Mouse (Mus musculus) right cerebral cortex, postnatal 10 days (tissue): ENCODE data around the gene Zfp771.
"Not testable (repeated sequence)": the region's sequence is repeated elsewhere in the genome, so short reads cannot be mapped to it uniquely, and the experiment has no call there.

Experiments used
- DNase-seq, 2 experiments: peaks; one replicate each; pipeline ENCODE4 v3.0.0; 2021; ENCODE audit warnings: low spot score in 2 of 2

The Zfp771 gene

DNA sequence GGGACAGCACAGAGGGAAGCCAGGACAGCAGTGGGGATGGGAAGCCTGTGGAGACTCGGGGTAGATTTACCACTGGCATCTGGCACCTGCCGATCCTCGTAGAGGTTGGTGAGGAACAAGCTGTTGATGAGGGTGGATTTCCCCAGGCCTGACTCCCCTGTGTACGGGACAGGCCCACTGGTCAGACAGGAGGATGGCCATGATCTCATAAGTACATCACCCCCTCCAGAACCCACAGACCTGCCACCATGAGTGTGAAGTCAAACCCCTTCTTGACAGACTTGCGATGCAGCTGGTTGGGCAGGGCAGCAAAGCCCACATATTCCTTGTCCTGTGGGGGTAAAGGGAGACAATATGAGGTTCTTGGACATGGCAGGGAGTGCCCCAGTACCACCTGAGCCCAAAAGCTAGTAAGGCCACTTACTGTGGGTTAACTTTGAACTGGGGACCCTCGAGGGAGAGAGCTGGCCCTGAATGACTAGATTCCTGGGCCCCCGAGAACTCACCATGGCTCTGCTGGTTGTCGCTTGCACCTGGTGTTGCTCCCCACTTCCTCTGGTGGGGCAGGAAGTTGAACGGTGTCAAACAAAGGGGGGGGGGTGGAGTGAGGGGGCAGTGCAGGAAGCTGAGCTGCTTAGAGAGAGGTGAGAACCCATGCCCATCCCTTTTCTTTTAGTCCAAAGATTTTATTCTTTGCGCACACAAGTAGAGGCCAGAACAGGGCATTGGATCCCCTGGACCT lies 26.0 kb upstream of the Zfp771 start:
- DNase-seq = no peak

DNA sequence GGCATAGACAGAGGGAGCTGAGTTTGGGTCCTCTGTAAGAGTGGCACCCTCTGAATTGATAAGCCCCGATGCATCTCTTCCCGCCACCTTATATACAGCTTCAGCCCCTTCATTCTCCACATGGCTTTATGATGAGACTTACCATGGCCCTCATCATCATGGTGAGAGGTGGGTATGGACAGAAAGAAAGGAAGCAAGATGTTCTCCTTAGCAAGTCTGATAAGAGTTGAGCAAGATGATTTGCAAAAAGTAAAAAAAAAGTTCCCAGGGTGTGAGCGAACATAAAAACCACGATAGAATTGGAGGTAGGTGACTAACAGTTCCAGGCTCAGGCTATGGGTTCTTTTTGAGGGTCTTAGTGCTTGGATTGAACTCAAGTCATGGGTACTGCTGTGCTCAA lies 25.4 kb upstream of the Zfp771 start:
- DNase-seq = no peak

DNA sequence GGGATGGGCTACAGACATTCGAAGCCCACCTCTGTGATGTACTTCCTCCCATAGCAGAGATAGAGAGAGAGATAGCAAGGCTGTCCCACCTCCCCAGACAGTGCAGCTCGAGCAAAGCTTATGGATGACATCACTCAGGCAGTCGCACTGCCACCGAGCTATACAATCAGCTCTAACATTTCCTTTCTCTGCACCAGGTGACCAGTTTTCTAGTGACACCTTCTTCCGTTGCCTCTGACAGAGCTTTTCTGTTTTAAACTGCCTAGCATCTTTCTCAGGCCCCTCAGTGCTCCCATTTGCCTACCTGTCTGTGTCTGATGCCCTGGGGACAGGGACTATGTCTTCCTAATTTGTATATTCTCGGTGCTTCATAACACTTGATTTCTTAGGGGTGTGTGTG lies 23.6 kb upstream of the Zfp771 start:
- no peak for DNase-seq

DNA sequence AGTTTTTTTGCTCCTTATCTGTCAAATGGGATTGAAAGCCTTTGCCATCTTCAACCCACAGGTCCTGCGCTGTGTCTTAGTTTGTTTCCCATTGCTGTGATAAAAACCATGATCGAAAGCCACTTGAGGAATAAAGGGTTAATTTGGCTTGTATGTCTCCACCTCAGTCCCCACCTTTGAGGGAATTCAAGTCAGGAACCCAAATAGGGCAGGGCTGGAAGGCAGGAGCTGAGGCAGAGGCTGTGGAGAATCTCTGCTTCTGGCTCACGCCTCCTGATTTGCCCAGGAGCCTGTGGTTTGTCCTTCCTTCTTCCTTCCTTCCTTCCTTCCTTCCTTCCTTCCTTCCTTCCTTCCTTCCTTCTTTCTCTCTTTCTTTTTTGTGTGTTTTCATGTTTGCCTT lies 21.0 kb upstream of the Zfp771 start:
- no peak for DNase-seq

GRCm38 (mm10) chr7:127223515-127224478 lies 20.3 kb upstream of the Zfp771 start:
- no peak for DNase-seq

DNA sequence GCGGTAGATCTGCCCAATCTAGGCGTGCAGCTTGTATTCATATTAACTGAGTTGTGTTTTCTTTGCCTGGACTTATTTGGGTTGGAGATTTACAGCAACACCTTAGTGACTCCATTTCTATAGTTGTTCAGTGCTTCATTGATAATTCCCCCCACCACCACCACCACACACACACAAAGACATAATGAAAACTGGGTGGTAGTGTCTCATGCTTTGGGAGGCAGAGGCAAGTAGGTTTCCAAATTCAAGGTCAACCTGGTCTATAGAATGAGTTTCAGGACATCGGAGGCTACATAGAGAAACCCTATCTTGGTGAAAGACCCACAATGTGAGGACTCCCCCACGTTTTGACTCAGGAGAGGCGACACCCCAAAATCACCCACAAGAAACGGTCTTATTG lies 19.5 kb upstream of the Zfp771 start:
- no peak for DNase-seq

- no peak for DNase-seq
Observed at GRCm38 (mm10) chr7:127225147-127225995, 18.7 kb upstream of the Zfp771 start.

DNA sequence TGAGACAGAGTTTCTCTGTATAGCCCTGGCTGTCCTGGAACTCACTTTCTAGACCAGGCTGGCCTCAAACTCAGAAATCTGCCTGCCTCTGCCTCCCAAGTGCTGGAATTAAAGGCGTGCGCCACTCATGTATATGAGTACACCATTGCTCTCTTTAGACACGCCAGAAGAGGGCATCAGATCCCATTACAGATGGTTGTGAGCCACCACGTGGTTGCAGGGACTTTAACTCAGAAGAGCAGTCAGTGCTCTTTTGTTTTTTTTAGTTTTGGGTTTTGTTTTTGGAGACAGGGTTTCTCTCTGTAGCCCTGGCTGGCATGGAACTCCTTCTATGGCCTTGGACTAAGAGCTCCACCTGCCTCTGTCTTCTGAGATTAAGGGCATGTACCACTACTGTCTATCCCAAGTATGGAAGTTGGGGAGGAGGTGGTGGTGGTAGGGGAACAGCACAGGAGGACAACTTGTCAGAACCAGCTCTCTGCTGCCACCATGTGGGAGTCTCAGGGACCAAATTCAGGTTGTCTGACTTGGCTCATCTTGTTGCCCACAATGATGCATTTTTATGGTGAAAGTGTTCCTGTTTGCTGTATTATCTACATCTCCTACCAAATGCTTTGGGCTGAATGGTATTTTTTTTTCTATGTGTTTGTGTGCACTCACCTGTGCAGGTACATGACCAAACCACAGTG lies 15.3 kb upstream of the Zfp771 start:
- peak; percentile 79 to 89 for DNase-seq

DNA sequence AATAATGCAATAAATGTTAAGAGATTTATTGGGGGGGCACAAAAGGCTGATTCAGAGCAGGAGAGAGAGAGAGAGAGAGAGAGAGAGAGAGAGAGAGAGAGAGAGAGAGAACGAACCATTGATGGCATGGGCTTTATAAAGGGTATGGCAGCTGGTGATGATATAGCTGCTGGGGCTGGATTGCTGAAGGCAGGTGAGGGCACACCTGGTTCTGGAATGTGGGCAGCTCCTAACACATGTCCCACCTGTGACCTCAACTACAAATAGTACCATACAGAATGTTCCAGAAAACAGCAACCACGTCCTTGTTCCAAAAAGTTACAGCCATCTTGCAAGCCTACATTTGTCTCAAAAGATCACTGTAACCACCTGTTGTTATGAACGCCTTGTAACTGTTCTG lies 12.7 kb upstream of the Zfp771 start:
- DNase-seq = no peak

GRCm38 (mm10) chr7:127231826-127232621 lies 12.1 kb upstream of the Zfp771 start:
- DNase-seq = no peak

DNA sequence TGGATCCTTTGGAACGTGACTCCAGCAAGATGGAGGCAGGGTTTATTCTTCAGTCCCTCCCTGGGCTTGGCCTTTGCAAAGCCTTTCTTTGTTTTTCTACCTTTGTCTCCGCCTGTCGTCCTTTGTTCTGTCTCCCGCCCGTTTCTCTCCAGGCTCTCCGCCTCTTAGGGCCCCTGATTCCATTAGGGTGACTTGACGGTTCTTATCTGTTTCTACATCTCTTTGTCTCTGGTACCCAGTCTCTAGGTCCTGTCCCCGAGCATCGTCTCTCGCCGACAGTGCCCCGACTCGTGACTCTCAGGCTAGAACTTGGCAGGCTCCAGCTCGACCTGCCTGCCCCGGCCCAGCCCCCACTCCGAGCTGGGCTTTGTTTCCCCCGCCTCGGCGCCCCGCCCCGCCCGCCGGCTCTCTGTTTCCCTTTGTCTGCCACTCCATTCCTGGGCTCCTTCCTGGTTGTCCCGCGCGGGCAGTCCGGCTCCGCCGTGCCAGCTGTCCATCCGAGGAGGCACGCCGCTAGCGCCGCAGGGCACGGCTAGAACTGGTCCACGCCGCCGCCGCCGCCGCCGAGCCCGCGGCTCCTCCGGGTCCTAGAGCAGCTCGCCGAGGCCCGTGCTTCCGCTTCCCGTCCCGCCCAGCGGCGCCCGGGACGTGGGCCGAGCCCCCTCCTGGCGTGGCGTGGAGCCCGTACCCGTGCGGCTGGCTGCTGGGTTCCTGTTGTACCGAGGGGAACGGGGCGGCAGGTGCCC lies 11.3 kb upstream of the Zfp771 start, which contains the start of the genes Zfp553 and Sept1:
Gene Zfp553 (plus strand): TSS at position 440 of the 746 bp plus-strand sequence.
Gene Sept1 (minus strand): TSS at position 509 of the 746 bp plus-strand sequence.
- peak; percentile 88 to 89 for DNase-seq

GRCm38 (mm10) chr7:127233368-127233749 lies 10.7 kb upstream of the Zfp771 start:
- DNase-seq = no peak

DNA sequence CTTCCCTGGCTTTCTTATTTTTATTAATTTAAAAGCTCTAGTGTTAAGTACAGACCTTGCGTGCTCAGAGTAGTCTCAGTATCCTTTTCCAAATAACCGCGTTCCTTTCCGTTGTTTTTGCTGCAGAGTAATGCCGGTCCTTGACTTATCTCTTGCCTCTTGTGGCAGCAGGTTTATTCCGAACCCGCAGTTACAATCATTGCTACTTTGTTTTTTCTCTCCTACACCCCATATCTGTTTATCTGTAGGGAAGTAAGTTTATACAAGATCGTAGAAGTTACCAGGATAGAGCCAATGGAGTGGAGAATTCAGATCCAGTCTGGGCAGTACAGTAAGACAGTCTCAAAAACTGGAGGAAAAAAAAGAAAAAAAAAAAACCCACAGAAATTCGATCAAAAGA lies 10.3 kb upstream of the Zfp771 start:
- DNase-seq = no peak

DNA sequence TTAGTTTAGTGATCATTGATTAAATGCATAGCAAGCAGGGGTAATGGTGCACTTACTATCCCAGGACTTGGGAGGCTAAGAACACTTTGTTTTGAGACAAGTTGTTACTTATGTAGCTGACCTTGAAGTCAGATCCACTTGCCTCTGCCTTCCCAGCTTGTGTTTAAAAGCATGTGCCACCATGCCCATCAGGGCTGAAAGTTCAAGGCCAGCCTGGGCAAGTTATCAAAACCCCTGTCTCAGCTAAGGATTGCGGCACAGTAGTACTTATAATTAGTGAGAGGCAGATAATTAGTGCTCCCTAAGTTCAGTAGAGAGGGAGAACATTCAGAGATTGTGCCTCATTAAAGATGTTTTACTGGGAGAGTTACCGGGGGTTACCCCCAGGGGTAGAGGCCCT lies 9.3 kb upstream of the Zfp771 start:
- no peak for DNase-seq

DNA sequence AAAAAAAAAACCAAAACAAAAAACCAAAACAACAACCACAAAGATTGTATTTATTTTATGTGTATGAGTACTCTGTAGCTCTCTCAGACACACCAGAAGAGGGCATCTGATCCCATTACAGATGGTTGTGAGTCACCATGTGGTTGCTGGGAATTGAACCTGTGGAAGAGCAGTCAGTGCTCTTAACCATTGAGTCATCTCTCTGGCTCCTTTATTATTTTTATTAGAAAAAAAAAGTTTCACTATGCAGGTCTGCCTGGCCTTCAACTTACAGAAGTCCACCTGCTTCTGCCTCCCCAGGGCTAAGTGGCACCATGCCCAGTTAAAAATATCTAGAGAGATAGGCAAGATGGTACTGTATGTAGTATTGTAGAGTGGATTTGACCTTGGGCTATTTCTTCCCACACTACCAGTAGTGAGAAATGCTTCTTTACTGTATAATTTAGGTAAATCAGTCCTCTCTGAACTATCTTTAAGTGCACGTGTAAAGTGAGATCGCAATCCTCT lies 660 bp upstream of the Zfp771 start:
- no peak for DNase-seq

DNA sequence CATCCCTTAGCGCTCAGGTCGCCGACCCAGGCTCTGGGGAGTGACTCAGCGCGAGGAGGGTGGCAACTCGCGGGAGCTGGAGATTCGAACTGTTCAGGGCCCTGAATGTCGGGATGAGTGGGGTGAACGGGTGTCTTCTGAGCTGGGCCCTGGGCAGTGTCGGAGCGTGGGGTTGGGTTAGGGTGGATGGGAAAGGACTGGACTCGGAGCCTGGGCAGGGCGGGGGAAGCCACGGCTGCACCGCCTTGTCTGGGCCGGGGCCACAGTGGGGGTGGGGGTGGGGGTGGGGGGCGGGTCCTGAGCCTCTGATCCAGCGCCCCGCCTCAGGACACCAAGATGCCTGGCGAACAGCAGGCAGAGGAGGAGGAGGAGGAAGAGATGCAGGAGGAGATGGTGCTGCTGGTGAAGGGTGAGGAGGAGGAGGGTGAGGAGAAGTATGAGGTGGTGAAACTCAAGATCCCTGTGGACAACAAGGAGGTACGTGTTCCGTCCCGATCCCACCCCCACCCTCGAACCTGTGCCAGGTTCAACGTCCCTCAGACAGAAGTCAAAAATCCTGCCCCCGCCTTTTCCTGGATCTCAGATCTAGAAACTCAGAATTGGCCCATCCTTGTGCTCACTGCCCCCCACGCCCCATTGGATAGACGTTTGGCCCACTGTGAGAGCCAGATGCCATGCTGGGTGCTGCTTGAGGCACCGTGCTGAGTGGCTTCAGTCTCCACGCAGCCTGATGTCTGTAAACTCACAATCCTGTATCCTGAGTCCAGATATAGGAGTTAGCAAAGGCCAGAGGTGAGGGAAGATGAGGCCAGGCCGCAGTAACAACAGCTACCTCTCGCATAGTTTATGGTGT lies 810 bp downstream of the Zfp771 start:
- DNase-seq = no peak

- not testable (repeated sequence) for DNase-seq
Observed at GRCm38 (mm10) chr7:127250511-127250910, 6.4 kb downstream of the Zfp771 start.

DNA sequence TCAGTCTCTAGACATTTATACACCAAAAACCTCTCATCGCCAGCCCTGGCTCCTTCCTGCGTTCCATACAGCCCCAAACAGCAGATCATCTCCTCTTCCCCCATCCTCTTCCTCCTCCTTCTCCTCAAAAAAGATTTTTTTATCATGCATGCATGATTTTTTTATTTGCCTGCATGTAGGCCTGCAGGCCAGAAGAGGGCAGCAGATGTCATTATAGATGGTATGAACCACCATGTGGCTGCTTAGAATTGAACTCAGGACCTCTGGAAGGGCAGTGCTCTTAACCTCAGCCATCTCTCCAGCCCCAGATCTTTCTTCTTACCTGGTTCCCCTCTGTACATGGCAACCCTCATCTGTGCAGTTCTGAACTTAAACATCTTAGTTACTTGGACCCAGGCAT lies 8.3 kb downstream of the Zfp771 start:
- no peak for DNase-seq

DNA sequence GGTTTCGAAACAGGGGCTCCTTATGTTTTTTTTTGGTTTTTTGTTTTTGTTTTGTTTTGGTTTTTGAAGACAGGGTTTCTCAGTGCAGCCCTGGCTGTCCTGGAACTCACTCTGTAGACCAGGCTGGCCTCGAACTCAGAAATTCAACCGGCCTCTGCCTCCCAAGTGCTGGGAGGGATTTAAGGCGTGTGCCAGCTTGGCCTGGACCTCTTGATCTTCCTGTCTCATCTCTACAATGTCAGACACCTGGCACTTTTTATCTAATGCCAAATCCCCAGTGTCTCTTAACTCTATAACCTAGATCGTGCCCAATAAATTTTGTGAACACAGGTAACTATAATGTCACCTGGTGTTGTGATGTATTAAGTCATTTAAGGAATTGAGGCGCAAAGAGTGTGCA lies 9.3 kb downstream of the Zfp771 start:
- no peak for DNase-seq
